Mouse (Mus musculus) gastrocnemius, postnatal 10 days (tissue): ENCODE measurements around the gene Tmem178b. TPM values are rescaled to one million over a fixed set of nuclear protein-coding genes. Genes with fewer than 3 reads are reported as not detected.

Experiments
- DNase-seq: peaks from one replicate; pipeline ENCODE4 v3.0.0; 2021; ENCODE audit warnings: mixed read lengths
- total RNA-seq, 2 experiments: library from RNA; stranded (reverse); gene quantifications; 2 replicates each; pipeline ENCODE4 v1.2.3; 2021

The Tmem178b gene
- total RNA-seq, 2 experiments from 2014 or later: 3.9 to 5.3 TPM

- no peak for DNase-seq
Measured at GRCm38 (mm10) chr6:40173559-40173958, 300.5 kb downstream of the Tmem178b start.

GRCm38 (mm10) chr6:40177870-40178269 is 304.8 kb downstream of the Tmem178b start:
- no peak for DNase-seq

- DNase-seq: no peak
Measured at GRCm38 (mm10) chr6:40180551-40180950, 307.5 kb downstream of the Tmem178b start.

GRCm38 (mm10) chr6:40200661-40201060 is 327.6 kb downstream of the Tmem178b start:
- no peak for DNase-seq

DNA sequence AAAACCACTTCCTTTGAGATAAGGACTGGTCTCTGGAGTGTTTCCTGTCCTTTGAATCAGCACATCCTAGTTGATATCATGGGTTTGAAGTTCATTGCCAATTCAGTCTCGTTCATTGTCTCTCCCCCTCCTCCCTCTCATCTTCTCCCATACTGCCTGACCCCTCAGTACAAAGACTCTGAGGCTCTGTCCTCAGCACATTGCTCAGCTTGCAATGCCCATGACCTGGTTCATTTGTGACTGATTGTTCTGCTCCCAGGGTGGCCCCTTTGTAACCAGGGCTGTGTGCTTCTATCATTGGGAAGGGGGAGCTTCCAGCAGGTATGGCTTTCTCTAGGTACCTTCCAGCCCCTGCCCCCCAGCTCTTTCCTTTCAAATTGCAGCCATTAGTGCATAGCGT is 329.5 kb downstream of the Tmem178b start:
- DNase-seq: no peak

GRCm38 (mm10) chr6:40205380-40205779 is 332.3 kb downstream of the Tmem178b start:
- no peak for DNase-seq

DNA sequence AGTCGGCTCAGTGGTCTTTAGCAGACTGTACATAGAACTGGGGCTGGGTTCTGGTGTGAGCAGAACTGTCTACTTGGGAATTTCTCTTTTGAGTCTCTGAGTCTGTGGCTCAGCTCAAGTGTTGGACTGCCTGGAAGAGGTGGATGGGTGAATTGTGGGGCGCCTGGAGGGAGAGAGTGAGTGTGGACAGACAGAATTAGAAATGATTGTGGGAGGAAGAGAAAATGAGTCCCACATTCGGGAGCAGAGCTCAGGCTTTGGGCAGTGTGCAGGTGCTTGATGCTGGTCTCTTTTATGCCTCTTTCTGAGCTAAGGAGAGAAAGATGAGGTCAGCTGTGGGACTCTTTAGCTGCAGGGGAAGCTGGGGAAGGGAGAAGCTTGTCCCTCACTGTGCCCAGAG is 334.9 kb downstream of the Tmem178b start:
- no peak for DNase-seq

GRCm38 (mm10) chr6:40209172-40209571 is 336.1 kb downstream of the Tmem178b start:
- no peak for DNase-seq

DNA sequence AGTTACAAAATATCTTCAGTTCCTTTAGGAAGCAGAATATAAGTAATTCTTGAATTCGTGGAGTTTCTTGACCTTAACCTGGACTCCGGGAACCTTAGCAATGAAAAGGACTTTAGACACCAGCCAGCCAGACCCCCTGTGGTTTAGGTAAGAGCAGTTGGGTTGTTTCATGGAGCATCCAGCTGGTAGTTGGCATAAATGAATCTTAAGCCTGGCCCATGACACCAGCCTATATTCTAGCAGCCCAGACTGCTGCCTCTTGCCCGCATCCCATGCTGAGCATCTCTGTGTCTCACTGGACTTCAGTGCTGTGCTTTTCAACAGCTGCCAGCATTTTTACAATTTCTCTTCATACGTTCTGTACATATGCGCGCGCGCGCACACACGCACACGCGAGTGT is 344.1 kb downstream of the Tmem178b start:
- DNase-seq: no peak

GRCm38 (mm10) chr6:40217651-40218050 is 344.6 kb downstream of the Tmem178b start:
- no peak for DNase-seq

GRCm38 (mm10) chr6:40220634-40221120 is 347.6 kb downstream of the Tmem178b start:
- no peak for DNase-seq

- no peak for DNase-seq
Measured at GRCm38 (mm10) chr6:40225585-40226280, 352.7 kb downstream of the Tmem178b start.

DNA sequence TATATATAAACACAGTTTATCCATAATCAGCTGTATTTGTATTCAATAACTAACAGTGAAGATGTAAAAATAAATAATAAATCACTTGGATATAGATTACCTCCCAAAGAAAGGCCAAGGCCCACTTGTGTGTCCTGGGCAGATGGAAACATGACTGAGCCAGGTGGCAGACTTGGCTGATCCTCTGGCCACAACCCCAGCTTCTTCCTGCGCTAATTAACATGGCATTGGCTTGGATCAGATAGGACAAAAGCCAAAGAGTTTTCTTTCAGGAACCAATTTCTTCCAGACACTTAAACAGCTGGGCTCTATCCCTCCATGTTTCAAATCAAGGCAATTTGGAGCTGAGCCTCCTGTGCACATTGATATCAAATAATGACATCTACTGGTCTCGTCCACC is 355.9 kb downstream of the Tmem178b start:
- DNase-seq: no peak

DNA sequence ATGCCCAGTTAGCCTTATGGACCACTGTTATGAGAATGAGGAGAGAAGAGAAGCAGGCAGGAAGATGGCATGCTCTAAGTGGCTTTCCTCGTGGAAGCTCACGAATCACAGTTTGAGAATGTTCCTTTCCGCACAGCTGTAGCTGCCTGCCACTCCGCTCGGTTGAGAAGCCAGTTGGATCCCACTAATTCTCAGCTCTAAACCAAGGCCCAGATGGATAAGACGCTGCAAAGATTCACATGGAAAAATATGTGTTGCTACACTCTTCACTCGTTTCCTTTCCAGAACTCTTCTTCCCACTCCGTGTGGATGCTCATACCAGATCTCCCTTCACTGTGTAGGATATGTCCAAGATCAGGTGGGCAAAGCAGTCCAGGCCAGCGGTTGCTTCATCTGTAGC is 356.9 kb downstream of the Tmem178b start:
- no peak for DNase-seq

DNA sequence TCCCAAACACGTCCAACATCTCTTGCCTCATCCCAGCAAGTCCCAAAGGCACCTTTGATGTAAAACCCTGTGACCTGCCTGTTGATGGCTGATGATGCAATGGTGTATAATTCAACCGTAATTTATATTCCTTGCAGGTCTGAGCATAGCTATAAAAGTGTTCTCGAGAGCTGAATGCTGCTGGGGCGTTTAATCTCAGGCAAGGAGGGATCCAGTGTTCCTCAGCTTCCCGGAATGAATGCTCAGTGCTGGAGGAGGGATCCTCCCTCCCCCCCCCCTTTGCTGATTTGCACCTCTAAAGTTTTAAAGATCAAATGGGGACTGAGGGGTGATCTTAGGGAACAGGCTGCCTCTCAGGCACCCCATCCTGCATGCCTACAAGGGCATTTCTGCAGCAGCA is 361.0 kb downstream of the Tmem178b start:
- DNase-seq: no peak

GRCm38 (mm10) chr6:40235793-40236470 is 362.9 kb downstream of the Tmem178b start:
- peak; percentile 84 for DNase-seq

DNA sequence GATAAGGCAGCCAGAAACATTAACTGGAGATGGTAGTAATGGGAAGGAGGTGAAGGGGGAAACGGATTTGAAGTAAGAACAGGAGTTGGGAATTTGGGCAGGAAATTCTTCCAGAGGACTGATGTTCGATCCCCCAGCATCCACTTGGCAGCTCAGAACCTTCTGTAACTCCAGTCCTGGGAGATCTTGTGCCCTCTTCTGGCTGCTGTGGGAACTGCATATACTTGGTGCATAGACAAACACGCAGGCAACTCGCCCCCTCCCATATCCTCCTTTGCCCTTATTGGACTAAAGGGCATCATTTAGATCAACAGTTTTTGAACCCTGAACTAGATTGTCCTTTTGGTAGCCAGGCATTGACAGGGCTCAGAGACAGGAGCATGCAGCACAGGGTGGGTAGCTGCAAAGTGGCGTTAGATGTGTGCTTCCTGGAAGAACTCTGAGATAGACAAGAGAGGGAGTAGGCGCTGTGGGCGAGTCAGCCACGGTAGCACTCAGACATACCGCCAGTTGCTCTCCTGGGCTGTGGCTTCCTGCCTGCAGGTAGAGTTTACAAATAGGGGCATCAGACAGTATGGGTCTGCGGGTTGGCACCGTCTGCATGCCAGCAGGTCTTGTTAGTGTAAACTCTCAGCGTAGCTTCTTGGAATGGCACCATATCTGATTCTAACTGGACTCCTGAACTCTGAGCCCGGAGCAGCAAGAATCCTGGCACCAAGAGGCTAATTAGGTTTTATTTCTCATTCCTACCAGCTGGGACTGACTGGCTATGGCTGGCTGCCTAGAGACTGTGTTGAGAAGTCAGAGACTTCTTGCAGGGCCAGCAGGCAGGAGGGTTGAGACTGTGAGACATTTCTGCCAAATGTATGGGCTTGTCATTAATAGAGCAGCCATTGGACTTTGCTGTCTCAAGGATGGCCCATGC is 364.0 kb downstream of the Tmem178b start:
- DNase-seq: peak; percentile 45

GRCm38 (mm10) chr6:40238857-40239256 is 365.8 kb downstream of the Tmem178b start:
- DNase-seq: no peak

DNA sequence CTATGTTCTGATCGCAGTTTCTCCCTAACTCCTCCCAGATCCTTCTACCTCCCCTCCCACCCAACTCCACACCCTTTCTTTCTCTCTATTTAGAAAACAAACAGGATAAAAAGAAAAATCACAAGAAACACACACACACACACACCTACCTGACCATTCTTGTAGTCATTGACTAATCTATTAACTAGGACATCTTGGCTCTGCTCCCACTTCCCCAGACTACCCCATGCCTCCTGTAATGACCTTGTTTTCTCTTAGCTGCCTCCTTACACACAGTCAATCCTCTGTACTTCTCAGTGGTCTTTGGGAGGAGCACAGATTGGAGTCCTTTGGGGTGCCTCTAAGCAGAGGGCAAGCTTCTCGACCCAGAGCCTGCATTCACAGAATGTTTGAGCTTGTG is 367.6 kb downstream of the Tmem178b start:
- no peak for DNase-seq

DNA sequence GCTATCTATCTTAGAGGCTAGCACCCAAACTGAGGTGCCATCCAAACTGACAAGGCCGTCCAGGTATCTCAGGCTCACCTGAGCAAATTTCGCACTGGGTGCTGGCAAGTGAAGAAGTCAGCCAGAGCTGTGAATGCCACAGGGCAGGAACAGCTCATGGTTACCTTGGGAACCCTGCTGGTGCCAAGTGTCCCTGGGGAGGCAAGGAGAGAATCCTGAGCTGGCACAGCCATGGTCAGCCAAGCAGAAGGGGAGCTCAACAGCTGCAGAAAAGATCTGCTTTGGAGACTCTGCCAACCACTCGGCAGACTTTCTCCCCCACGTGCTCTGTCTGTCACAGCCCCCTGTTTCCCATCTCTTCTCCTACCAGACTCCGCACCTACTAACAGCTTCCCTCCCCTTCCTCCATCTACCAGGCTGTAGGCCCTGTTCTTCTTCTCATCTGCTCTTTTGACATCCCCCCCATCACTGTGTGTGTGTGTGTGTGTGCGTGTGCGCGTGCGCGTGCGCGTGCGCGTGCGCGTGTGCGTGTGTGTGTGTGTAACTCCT is 374.4 kb downstream of the Tmem178b start:
- no peak for DNase-seq

DNA sequence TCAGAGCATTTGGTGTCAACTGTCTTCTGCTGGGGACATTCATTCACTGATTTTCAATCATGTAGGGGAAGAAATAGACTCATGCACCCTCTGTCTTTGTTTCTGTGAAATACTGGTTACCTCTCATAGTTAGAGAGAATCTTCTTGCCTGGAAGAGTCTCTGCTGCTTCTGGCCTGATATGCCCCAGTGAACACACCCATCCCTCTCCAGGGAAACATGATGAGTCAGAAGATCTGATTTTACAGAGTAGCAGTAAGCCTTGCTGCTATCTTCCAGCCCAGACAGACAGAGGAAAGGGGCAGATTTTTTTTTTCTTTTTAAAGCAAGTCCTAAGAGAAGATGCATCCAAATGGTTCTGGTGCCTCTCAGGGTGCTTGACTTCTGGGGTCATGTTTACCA is 376.9 kb downstream of the Tmem178b start:
- no peak for DNase-seq

GRCm38 (mm10) chr6:40263687-40264086 is 390.6 kb downstream of the Tmem178b start:
- no peak for DNase-seq
